Mouse (Mus musculus) lung, embryonic 16.5 days (tissue): Measurements from ENCODE around the gene Eps15l1. TPM values are rescaled to one million over a fixed set of nuclear protein-coding genes. Genes with fewer than 3 reads are reported as not detected.

Source experiments
- ATAC-seq: fragments of 200-750 bp; cut with Nextera tagmentation; 2 replicates; pipeline ENCODE4 v1.8.0; 2017; ENCODE audit warnings: low read depth, mild to moderate bottlenecking, moderate library complexity
- H3K27ac ChIP-seq: fragments of 300-500 bp; sonication (generic); 2 replicates; pipeline ENCODE4 v1.5.1; 2014; ENCODE audit warnings: mild to moderate bottlenecking, control low read depth, low read length
- H3K27me3 ChIP-seq: fragments of 300-500 bp; sonication (generic); 2 replicates; pipeline ENCODE4 v1.6.1; 2014; ENCODE audit warnings: low read depth, low read length, mixed read lengths; ENCODE audit not compliant: control insufficient read depth, insufficient read depth
- H3K36me3 ChIP-seq: fragments of 300-500 bp; sonication (generic); 2 replicates; pipeline ENCODE4 v1.6.1; 2014; ENCODE audit warnings: low read length; ENCODE audit not compliant: control insufficient read depth, insufficient read depth
- H3K4me1 ChIP-seq: fragments of 300-500 bp; sonication (generic); replicated peaks from 2 replicates; pipeline ENCODE4 v1.6.1; 2014; ENCODE audit warnings: low read length, mixed read lengths; ENCODE audit not compliant: control insufficient read depth, insufficient read depth
- H3K4me2 ChIP-seq: fragments of 300-500 bp; sonication (generic); 2 replicates; pipeline ENCODE4 v1.6.1; 2014; ENCODE audit warnings: low read depth, low read length, control low read depth
- H3K4me3 ChIP-seq: fragments of 300-500 bp; sonication (generic); 2 replicates; pipeline ENCODE4 v1.5.1; 2014; ENCODE audit warnings: mild to moderate bottlenecking, low read length, control low read depth
- H3K9ac ChIP-seq: fragments of 300-500 bp; sonication (generic); 2 replicates; pipeline ENCODE4 v1.6.1; 2014; ENCODE audit warnings: low read length, control low read depth
- H3K9me3 ChIP-seq: fragments of 300-500 bp; sonication (generic); 2 replicates; pipeline ENCODE4 v1.6.1; 2016; ENCODE audit warnings: low read length; ENCODE audit not compliant: control insufficient read depth
- WGBS: fragments of 180-500 bp; shearing (Covaris S2); extraction: QIAGEN DNeasy Blood & Tissue Kit; methylation state at CpG from one replicate; pipeline ENCODE4 v1.1.7; 2014; 5-methylcytosine and 5-hydroxymethylcytosine counted together
- polyA plus RNA-seq: library from polyadenylated mRNA; unstranded; fragments of >200 nt; fragmentation: Nextera tagmentation; extraction: Ambion mirVana; gene quantifications from 2 replicates; pipeline ENCODE4 v1.2.1, GENCODE M21; 2015

The Eps15l1 gene
- polyA plus RNA-seq, 1 experiment from 2014 or later: 52.6 TPM

DNA sequence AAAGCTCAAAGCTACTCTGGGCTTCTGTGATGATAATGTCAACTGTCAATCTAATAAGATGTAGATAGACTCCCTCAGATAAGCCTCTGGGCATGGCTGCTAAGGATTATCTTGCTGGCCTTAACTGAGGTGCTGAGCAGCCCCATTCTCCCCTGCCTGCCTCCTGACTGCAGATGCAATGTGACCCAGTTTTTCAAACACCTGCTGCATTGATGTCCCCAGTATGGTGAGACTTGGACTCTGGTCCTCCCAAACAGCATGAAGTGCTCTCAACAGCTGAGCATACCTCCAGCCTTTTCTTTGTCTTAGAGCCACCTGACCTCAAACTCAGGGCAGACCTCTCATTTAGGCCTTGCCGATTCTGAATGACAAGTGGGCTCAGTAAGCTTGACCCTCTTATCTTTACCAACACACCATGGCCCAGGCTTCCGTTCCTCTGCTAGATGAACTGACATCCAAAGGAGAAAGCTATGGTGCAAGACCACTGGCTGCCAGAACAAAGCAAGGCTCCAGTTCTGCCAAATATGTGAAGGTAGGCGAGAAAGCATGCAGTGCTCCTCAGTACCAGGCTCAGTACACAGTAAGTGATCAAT lies 108.2 kb downstream of the Eps15l1 start:
- H3K4me3 ChIP-seq: no peak overlapping the region

DNA sequence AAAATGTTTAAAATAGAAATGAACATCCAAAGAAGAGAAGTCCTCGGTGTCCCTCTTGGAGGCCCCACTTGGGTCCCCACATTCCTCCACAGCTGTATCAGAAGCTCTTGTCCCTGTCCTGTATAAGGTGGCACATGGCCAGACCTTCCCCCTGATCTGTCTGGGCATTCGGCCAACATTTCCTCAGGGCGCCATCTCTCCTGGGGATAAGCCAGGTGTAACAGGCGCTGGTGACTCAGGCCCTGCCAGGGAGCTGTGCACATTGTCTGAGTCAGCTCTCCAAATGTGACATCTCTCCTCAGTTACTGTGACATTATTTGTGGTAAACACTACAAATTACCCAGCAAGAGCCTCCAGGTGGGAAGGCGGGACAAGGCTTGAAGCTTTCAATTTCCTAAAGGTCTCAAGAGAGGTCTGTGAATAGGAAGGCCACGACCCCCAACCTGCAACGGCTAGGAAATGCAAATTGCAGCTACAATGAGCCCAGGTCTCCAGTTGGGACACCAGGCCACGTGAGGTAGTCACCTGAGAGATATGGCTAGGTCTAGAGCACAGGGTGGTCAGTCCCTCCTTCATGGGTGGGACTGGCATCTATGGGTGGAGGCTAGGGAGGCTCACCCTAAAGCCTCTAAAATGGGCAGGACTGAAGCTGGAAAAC lies 110.3 kb downstream of the Eps15l1 start:
- Histone ChIP-seq H3K9ac (no peak overlapping the region), H3K4me1 (0 out of 2 replicates have a peak, but pooled peaks cover 2% of the 10 kb centered on the region), H3K36me3 (no peaks in the 10 kb centered on the region), H3K9me3 (no peaks in the 10 kb centered on the region), H3K27ac (no peak overlapping the region), H3K27me3 (no peaks in the 10 kb centered on the region), H3K4me2 (no peak overlapping the region), H3K4me3 (no peak overlapping the region)
- 39% methylated on average over 8 of the region's 8 CpGs for WGBS
- ATAC-seq: peak; percentile 28; the same call in 1 of the 2 replicates

More for the DNA sequence above, 108.2 kb downstream of the Eps15l1 start:
- Histone ChIP-seq H3K4me1 (peaks cover 2% of the 10 kb centered on the region; the same call in 1 of the 2 replicates), H3K9ac (no peak overlapping the region), H3K27me3 (no peaks in the 10 kb centered on the region), H3K27ac (no peak overlapping the region), H3K9me3 (no peaks in the 10 kb centered on the region), H3K4me2 (no peak overlapping the region), H3K36me3 (no peaks in the 10 kb centered on the region)
- ATAC-seq: no peak
- 58% methylated on average over 3 of the region's 3 CpGs for whole genome bisulfite sequencing

DNA sequence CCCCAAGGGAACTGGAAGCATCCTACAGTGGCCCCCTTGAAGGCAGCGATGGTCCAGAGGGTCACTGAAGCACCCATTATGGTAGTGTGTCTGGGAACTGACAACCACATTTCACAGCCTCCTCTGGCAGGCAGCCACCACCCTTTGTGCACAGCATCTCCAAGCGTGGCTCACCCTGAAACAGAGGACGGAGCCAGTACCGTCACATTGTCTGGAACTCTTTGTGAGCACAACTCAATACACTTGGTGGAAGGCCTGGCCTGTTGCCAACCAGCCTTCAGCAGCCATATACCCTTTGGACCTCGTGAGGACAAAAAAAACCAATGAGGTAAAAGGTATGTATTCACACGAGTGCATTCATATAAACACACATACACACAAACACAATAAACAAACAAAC lies 113.0 kb downstream of the Eps15l1 start:
- WGBS: 35% methylated on average over 6 of the region's 6 CpGs
- Histone ChIP-seq H3K36me3 (no peaks in the 10 kb centered on the region), H3K9me3 (no peaks in the 10 kb centered on the region), H3K4me1 (peaks cover 5% of the 10 kb centered on the region; the same call in 1 of the 2 replicates), H3K9ac (no peak overlapping the region), H3K27me3 (no peaks in the 10 kb centered on the region), H3K4me3 (no peak overlapping the region), H3K27ac (no peak overlapping the region), H3K4me2 (no peak overlapping the region)
- no peak for ATAC-seq

DNA sequence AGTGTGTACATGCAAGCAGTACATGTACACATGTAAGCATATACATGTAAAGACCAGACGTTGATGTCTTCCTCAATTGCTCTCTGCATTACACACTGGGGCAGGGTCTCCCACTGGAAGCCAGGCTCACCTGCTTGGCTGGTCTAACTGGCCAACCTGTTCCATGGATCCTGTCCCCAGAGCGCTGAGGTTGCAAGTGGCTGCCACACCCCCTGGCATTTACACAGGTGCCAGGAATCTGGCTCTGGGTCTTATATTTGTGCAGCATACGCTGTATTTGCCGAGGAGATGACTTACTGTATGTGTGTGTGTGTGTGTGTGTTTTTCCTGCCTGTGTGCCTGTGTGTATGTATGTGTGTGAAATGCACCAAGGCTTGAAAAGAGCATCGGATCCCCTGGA lies 114.3 kb downstream of the Eps15l1 start:
- H3K9ac ChIP-seq: no peak overlapping the region
- H3K4me3 ChIP-seq: no peak overlapping the region
- ATAC-seq: no peak
- H3K27ac ChIP-seq: no peak overlapping the region
- H3K36me3 ChIP-seq: no peaks in the 10 kb centered on the region
- H3K4me1 ChIP-seq: peaks cover 10% of the 10 kb centered on the region; the same call in 1 of the 2 replicates
- no peak overlapping the region for H3K4me2 ChIP-seq
- no peaks in the 10 kb centered on the region for H3K9me3 ChIP-seq
- no peaks in the 10 kb centered on the region for H3K27me3 ChIP-seq
- WGBS: 62% methylated on average over 5 of the region's 5 CpGs

DNA sequence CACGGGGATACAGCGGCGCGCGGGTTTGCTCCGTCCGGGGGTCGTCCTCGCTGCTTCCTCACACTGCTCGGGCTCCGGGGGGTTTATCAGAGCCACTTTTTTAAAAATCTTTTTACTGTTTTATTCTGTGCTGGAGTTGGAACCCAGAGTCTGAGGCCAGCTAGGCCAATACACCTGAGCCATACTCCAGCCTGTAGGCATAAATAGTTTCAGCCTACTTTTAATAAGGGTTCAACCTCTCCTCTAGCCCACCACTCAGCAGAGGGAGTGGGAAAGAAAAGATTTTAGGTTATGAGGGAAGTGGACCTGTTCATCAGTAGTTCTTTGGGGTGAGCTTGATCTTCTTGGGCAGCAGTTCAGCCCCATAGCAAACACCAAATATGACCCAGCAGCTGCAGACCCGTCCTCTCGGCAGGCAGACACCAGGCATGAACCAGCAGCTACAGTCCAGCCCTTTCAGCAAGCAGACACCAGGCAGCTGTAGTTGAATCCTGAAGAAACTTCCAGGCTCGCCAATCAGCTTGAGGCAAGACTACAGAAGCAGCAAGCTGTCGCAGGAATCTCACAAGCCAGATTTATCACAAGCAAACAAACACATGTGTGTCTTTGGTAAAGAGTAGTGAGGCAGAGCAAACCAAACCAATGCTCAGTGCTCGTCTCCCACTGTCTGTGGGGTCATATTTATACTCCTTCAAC lies 115.9 kb downstream of the Eps15l1 start, which contains the start of gene Gm10282:
Gene Gm10282 (minus strand): TSS at position 51 of the 696 bp plus-strand sequence.
- no peak within 1 kb of the TSS for H3K4me3 ChIP-seq
- H3K27me3 ChIP-seq: no peaks in the 10 kb centered on the region
- WGBS: 68% methylated on average over 15 of the region's 16 CpGs
- H3K4me1 ChIP-seq: peaks cover 10% of the 10 kb centered on the region; the same call in 1 of the 2 replicates
- no peak for ATAC-seq
- H3K36me3 ChIP-seq: no peaks in the 10 kb centered on the region
- no peak within 1 kb of the TSS for H3K27ac ChIP-seq
- H3K9ac ChIP-seq: no peak within 1 kb of the TSS
- H3K4me2 ChIP-seq: no peak within 1 kb of the TSS
- H3K9me3 ChIP-seq: no peaks in the 10 kb centered on the region

DNA sequence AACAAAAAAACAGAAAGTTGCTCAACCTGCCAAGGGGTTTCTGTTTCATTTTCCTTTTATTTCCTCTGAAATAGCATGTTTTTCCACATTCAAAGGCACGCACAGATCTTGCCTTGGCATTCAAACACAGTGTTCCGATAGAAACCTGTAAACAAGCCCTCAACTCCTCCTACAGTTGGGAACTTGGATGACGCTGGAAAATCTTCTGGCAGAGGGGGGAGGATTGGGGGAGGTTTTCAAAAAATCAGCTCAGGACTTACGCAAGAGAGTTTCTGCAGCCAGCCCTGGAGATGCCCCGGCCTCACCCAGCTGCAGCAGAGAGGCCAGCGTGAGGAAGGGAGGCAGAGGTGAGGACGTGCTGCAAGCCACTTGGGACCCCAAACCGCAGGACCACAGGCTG lies 117.6 kb downstream of the Eps15l1 start:
- Histone ChIP-seq H3K9me3 (no peaks in the 10 kb centered on the region), H3K9ac (no peak overlapping the region), H3K27ac (peak overlapping the region; percentile 7; the same call in 1 of the 2 replicates), H3K4me2 (peak overlapping the region; percentile 18; the same call in 1 of the 2 replicates), H3K4me3 (no peak overlapping the region), H3K36me3 (no peaks in the 10 kb centered on the region), H3K27me3 (no peaks in the 10 kb centered on the region), H3K4me1 (peaks cover 10% of the 10 kb centered on the region; the same call in 1 of the 2 replicates)
- 29% methylated on average over 8 of the region's 8 CpGs for WGBS
- peak; percentile 88 for ATAC-seq

DNA sequence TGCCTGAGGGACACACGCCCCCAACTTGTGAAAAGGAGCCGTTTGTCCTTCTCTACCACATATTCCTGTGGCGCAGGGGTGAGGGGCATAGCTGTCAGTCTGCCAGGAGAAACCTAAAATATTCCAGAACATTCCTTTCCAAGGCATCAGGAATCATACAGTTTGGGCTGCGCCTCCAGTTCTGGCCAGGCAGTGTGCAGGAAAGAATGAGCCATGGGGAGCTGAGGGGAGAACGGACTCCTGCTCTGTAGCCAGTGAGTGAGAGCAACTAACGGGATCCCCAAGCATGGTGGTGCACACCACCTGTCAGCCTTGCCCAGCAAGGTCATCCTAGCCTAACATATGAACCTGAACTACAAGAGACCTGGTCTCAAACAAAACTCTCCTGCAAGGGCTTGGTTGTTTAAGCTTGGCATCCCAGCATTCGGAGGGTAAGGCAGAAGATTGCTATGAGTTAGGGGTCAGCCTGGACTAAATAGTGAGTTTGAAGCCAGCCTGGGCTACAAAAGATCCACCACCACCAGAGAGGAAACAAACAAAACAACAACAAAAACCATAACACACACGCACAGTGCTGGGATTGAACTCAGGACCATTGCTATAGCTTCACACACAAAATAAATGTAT lies 118.2 kb downstream of the Eps15l1 start:
- WGBS: 62% methylated on average over 8 of the region's 8 CpGs
- Histone ChIP-seq H3K9me3 (no peaks in the 10 kb centered on the region), H3K27me3 (no peaks in the 10 kb centered on the region), H3K4me3 (no peak overlapping the region), H3K4me1 (peaks cover 8% of the 10 kb centered on the region; the same call in 1 of the 2 replicates), H3K4me2 (peak overlapping the region; percentile 18; the same call in 1 of the 2 replicates), H3K36me3 (no peaks in the 10 kb centered on the region), H3K9ac (no peak overlapping the region), H3K27ac (peak overlapping the region; percentile 7)
- ATAC-seq: peak; percentile 43

DNA sequence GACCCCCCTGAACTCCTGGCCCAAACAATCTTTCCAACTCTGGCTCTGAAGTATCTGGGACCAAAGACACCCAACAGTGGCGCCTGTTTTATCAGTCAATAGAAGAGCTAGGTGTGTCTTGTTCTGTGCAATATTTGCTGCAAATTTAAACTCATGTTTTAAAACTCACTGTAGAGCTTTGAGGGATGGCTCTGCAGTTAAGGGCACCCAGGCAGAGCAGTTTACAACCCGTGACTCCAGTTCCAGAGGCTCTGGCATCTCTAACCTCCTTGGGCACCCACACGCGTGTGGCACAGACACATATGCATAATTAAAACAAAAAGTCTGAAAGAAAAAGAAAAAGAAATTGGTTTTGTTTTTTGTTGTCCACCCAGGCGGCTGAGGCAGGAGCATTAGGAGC lies 119.8 kb downstream of the Eps15l1 start:
- no peak overlapping the region for H3K27ac ChIP-seq
- no peaks in the 10 kb centered on the region for H3K36me3 ChIP-seq
- H3K9ac ChIP-seq: no peak overlapping the region
- H3K4me2 ChIP-seq: no peak overlapping the region
- WGBS: 80% methylated on average over 5 of the region's 5 CpGs
- no peaks in the 10 kb centered on the region for H3K9me3 ChIP-seq
- peaks cover 8% of the 10 kb centered on the region; the same call in 1 of the 2 replicates for H3K4me1 ChIP-seq
- ATAC-seq: no peak
- no peaks in the 10 kb centered on the region for H3K27me3 ChIP-seq
- no peak overlapping the region for H3K4me3 ChIP-seq
